Mouse (Mus musculus) adrenal gland, postnatal 36 days (tissue): Measurements from ENCODE around the gene Bcl9l. TPM values are rescaled to one million over a fixed set of nuclear protein-coding genes. Genes with fewer than 3 reads are reported as not detected.

Source experiments
- DNase-seq, 2 experiments: peaks; one replicate each; pipeline ENCODE4 v3.0.0; 2021; ENCODE audit warnings: mixed read lengths in 1 of 2
- total RNA-seq, 2 experiments: library from RNA; stranded (reverse); gene quantifications; 2 replicates each; pipeline ENCODE4 v1.2.3; 2021

The Bcl9l gene
- total RNA-seq, 2 experiments from 2014 or later: 47.6 to 51.8 TPM

DNA sequence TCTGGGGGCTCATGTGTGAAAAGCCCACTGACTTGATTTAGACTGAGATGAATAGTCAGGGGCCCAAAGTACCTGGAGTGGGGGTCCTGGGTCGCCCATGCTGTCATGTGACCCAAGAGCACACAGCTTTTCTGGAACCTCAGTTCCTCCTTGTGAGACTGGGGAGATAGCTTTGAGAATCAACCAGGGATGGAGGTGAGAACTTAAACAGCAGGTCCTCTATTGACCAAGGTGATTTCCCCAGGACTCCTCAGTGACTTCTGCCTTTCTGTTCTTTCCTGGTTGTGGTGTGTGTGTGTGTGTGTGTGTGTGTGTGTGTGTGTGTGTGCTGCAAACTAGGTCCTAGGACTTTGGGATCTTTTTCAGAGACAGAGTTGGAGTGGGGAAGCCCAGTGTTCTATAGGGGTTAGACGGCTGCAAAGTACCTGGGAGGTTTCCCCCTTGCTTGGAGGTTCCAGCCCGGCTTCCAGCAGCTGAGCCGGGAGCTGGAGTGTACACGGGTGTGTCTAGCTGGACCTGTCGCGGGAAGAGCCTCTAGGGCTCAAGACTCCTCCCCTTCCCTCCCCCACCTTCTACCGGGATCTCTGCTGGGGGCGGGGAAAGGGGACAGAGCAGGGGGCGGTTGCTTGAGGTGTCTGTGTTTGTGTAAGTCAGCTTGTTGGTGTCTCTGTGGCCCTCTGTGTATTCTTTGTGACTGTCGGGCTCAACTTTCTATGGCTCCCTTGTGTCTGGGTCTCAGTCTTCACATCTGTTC is 15.2 kb downstream of the Bcl9l start:
- DNase-seq: peak in 1 of 2 experiments; percentile 65

DNA sequence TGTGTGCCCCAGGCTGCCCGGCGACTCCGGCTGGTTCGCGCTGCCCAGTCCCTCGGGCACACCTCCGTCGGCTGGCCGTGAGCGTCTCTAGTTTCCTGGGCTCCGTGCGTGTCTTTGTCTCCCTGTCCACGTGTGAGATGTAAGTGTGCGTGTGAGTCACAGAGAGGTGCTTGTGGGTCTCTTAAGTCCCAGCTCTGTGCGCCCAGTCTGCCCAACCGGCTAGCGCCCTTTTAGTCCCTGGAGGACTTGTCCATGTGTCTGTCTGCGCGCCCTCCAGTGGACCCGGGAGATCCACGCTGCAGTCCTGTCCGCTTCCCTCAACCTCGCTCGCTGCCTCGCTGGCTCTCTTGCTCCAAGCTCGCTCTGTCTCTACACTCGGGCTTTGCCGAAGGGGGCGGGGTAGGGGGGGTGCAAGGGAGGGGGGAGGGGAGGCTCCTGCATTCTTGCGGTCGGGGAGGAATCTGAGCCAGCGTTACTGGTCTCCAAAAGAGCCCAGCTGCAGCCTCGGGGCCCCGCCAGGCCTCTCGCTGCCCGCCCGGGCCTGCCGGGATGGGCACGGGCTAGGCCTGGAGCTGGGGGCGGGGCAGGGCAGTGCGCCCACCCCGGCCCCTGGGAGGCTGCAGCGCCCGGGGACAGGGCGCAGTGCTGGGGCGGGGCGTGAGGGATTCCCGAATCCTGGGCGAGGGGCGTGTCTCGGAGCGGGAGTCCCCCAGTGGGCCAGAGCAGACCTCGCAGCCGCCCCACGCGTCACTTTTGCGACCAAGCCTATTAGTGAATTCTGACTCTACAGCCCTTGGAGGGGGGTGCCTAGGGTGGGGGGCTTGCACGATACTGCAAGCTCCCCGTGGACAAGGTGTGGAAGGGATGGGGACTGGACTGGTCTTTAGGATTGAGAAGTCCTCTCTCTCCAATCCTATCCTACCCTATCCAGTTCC is 16.1 kb downstream of the Bcl9l start:
- peak; percentile 88 to 89 for DNase-seq

DNA sequence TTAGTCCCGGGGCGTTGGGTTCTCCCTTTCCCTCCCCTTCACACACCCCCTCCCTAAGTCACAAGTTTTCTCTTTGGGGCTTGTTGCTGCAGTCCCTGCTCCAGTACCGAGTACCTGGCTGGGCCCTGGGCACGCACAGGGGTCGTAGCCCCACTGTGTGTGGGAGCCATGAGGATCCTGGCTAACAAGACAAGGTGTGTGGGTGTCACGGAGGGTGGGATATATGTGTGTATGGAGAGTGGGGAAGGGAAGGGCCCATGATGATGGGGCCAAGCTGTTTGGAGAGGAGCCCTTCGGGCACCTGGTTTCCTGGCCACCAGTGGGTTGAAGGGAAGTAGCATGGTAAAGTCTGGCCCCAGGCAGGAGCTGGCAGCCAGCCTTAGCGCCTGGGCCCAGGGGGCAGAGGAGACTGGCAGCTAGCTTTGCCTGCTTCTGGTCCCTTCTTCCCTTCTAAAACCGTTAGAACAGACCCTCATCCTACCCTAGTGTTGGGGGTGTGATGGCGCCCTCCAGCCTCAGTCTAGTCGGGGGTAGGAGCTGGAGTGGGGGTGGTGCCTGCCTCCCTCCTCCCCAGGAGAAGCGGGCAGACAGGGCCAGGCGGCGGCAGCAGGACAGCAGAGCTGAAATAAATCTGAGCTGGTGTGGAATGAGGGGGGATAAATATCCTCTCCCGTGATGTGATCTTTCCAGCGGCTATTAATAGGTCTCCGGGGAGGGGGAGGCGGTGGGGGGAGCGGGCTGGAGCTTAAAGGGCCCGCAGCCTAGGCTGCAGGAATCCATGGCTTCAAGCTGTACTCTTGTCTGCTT is 16.9 kb downstream of the Bcl9l start:
- DNase-seq: peak in 1 of 2 experiments; percentile 58

DNA sequence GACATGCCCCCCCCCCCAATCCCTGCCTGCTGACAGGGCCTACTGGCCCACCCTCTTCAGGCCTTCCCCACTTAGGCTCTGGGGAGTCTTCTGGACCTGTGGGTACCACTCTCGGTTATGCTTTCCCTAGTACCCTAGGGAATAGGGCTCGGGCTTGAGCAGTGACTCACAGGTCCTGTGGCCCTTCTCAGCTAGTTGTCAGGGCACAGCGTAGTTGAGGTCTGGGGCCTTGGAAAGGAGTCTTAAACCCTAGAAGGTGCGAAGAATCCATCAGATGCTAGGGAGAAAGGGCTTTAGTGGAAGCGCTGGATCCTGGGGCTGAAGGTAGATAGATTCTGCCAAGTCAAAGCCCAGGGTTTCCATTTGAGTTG is 17.5 kb downstream of the Bcl9l start:
- no peak for DNase-seq

DNA sequence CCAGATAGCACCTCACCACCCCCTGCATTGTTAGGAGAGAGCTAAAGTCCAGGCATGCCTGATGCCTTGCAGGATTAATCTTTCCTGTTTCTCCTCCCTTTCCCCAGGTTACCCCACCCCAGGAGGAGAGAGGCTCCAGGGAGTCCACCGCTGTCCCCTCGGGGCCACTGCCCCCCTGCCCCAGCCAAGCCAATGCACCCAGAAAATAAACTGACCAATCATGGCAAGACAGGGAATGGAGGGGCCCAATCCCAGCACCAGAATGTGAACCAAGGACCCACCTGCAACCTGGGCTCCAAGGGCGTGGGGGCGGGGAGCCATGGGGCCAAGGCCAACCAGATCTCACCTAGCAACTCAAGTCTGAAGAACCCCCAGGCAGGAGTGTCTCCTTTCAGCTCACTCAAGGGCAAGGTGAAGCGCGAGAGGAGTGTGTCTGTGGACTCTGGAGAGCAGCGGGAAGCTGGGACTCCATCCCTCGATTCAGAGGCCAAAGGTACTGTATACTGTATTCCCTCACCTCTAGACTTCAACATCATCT is 18.1 kb downstream of the Bcl9l start:
- no peak for DNase-seq

DNA sequence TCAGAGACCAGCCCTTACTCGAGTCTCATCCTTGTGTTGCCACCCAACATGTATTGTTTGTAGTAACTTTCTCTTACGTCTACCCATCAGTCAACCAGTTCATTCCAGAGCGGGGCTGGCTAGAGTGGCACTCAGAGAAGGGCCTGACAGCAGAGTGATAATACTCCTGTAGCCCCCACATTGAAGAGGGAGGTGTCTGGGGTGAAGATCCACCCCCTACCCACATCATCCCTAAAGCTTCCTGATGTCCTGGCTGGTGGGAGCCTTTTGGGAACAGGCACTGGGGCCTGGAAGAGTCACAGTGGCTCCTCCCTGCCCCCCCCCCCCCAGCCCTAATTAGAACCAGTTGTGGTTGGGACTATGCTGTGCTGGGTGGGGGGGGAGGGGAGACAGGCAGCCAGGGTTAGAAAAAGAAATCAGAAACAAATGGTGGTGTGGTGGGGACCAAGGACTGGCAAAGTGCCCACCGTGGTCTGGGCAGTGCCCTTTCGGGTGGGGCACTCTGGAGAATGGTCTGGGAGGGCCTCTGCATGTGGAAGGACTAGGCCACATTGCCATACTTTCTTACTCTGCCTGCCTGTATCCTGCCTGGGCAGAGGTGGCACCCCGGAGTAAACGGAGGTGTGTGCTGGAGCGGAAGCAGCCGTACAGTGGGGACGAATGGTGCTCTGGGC is 18.7 kb downstream of the Bcl9l start:
- DNase-seq: no peak

DNA sequence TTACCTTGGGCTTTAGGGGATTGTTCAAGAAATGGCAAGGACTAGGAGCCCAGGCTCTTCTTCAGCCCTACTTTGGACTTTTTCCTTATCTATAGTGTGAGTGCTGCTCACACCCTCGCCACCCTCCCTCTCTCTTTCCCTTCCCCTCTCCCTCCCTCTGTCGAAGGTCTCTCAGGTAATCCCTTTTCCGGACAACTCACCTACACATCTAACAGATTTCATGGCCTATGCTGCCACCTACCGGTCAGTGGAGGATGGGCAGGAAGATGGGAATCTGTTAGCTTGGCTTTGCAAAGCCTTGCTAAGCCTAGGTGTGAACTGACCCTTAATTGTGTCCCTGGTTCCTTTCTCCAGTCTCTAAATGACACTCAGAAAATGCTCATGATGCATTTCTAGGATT is 19.4 kb downstream of the Bcl9l start:
- DNase-seq: peak; percentile 80 to 83

DNA sequence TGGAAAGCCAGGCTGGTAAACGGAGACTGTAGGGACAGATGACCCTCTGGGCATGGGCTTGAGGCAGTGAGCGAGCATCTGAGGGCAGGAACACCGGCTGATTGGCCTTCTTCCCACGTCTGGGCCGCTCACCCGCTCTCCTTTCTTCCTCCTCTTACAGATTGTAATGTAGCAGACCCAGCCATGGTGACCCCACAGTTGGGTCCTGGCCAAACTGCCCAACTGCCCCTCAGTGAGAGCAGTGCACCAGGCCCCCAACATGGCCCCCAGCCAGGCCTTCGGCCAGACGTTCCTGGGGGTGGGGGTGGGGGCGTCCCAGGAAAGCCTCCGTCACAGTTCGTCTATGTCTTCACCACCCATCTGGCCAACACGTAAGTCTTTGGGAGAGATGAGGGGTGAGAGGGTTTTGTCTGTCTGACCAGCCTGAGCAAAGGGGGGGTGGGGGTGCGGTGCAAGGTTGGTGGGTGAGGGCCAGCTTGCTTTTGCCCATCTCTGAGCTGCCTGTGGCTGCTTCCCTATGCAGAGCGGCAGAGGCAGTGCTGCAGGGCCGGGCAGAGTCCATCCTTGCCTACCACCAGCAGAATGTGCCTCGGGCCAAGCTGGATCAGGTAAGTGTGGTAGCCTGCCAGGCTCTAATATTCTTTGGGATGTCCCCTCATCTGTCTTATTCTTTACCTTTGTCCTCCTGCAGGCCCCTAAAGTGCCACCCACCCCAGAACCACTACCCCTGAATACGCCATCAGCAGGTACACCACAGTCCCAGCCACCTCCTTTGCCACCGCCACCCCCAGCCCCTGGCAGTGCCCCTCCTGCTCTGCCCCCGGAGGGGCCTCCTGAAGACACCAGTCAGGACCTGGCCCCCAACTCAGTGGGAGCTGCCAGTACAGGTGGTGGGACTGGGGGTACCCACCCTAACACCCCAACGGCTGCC is 22.5 kb downstream of the Bcl9l start:
- no peak for DNase-seq

DNA sequence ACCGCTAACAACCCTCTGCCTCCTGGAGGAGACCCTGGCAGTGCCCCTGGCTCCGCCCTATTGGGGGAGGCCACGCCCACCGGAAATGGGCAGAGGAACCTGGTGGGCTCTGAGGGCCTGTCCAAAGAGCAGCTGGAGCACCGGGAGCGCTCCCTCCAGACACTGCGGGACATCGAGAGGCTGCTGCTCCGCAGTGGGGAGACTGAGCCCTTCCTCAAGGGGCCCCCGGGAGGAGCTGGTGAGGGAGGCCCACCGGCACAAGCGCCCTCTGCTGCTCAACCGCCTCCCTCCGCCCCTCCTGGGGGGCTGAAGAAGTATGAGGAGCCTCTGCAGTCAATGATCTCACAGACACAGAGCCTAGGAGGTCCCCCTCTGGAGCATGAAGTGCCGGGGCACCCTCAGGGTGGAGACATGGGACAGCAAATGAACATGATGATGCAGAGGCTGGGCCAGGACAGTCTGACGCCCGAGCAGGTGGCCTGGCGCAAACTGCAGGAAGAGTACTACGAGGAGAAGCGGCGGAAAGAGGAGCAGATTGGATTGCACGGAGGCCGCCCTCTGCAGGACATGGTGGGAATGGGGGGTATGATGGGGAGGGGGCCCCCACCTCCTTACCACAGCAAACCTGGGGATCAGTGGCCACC is 23.3 kb downstream of the Bcl9l start:
- no peak for DNase-seq

DNA sequence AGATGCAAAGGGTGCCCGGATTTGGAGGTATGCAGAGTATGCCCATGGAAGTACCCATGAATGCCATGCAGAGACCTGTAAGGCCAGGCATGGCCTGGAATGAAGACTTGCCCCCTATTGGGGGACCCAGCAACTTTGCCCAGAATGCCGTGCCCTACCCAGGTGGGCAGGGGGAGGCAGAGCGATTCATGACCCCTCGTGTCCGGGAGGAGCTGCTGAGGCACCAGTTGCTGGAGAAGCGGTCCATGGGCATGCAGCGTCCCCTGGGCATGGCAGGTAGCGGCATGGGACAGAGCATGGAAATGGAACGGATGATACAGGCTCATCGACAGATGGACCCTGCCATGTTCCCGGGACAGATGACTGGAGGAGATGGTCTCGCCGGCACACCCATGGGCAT is 23.9 kb downstream of the Bcl9l start:
- no peak for DNase-seq

DNA sequence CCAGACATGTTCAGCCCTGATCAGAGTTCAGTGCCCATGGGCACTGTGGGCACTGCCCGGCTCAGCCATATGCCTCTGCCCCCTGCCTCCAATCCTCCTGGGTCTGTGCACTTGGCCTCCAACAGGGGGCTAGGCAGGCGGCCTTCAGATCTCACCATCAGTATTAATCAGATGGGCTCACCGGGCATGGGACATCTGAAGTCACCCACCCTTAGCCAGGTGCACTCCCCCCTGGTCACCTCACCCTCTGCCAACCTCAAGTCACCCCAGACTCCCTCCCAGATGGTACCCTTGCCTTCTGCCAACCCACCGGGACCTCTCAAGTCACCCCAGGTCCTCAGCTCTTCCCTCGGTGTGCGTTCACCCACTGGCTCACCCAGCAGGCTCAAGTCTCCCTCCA is 24.7 kb downstream of the Bcl9l start:
- DNase-seq: no peak

DNA sequence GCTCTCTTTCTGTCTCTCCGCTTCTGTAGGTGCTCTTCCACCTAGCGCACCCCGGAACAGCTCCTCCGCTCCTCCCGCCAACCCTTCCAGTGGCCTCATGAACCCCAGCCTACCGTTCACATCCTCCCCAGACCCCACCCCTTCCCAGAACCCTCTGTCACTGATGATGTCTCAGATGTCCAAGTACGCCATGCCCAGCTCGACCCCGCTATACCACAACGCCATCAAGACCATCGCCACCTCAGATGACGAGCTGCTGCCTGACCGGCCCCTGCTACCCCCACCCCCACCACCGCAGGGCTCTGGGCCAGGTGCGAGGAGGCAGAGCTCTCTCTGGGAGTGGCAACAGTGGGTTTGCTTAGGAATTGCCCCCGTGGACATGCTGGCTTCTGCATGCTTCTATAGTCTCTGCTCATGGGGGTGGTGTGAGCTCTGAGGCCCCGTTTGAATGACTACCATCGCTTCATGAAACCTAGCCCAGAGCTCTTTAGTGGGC is 25.5 kb downstream of the Bcl9l start:
- no peak for DNase-seq

DNA sequence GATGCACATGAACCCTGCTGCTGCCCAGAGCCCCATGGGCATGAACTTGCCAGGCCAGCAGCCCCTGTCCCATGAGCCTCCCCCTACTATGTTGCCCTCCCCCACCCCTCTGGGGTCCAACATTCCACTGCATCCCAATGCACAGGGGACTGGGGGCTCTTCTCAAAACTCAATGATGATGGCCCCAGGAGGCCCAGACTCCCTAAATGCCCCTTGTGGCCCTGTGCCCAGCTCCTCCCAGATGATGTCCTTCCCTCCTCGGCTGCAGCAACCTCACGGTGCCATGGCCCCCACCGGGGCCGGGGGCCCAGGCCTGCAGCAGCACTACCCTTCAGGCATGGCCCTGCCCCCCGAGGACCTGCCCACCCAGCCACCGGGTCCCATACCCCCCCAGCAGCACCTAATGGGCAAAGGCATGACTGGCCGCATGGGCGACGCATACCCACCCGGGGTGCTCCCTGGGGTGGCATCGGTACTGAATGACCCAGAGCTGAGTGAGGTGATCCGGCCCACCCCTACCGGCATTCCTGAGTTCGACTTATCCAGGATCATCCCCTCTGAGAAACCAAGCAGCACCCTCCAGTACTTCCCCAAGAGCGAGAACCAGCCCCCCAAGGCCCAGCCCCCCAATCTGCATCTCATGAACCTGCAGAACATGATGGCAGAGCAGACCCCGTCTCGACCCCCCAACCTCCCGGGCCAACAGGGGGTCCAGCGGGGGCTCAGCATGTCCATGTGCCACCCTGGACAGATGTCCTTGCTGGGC is 26.3 kb downstream of the Bcl9l start:
- no peak for DNase-seq

DNA sequence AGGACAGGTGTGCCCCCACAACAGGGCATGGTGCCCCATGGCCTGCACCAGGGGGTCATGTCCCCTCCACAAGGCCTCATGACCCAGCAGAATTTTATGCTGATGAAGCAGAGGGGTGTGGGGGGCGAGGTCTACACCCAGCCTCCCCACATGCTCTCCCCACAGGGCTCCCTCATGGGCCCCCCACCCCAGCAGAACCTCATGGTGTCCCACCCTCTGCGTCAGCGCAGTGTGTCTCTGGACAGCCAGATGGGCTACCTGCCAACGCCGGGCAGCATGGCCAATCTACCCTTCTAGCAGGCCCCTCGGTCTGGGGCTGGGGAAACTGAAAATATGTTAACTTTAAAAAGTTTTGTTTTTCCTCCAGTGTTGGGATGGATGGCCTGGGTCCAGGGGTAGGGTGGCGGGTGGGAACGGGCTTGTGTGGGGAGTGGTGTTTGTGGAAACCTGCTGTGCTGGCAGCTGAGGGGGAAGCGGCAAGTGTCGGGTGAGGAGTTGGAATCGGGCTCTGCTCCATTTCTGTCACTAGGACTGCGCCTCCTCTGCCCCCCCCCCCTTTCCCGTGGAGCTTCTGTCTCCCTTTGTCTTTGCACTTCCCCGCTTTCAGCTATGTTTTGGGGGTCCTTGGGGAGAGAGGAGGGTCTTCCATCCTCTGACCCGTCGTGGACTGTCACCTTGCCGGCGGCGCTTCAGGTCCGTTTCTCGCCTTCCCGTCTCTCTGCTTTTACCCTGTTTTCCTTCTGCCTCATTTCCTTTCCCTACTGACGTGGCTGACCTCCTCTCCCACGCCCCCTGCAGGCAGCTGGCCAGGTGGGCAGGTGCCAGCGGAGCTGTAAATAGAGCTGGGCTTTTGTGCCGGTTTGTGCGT is 27.1 kb downstream of the Bcl9l start:
- DNase-seq: peak; percentile 91 to 95

DNA sequence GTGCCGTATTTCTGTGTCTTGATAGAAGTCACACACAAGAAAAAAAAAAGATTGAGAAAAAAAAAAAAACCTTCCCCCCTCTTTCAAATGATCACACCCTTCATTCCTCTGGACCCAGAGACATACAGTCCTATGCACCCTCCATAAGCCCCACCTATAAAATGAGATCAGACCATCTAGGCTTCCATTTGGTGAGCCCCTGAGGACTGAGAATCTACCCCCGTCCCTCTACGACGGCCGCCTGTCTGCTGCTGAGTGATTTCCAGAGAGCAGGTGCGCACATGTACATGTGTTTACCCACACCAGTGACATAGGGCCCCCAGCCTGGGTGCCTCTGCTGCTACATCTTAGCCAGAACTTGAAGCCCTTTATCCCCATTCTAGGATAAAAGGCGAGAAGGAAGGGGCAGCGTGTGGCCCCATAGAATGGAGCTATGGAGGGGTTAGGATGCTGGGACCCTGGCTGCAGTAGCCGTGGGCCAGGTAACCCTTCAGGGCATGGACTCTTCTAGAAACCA is 27.8 kb downstream of the Bcl9l start:
- DNase-seq: no peak

DNA sequence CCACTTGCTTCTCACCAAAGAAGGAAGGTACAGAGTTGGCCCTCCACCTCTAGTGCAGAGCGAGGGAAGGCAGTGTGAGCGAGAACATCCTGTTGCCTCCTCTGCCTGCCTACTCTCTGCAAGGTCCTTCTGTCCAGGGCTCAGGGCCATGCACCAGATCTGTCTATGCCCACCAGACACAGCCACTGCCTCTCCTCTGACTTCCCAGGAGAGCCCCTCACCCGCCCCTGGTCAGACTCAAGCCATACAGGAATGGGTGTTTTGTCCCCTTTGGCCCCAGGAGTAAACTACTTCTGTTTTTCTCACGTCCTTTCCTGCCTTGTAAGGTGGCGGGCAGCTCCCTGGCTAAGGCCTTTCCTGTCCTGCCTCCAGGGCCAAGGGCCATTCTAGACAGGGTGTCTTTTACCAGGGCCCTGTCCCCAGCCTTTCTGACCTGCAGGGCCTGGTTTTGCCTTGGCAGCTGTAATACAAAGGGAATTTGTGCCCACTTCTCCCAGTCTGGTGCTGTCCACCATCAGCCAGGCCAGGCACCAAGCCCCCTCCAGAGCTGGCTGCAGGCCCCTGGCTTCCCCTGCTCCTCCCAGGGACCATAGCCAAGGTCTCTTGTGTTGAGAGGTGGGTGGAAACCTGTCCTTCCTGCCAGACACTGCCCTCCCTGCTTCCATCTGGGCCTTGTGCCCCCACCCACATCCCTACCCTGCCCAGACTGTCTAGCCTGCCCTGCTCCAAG is 28.4 kb downstream of the Bcl9l start:
- peak in 1 of 2 experiments; percentile 37 for DNase-seq
